Mouse (Mus musculus): ENCODE measurements around the gene Dnase1l3. TPM values are rescaled to one million over a fixed set of nuclear protein-coding genes. Genes with fewer than 3 reads are reported as not detected.

The Dnase1l3 gene
- polyA plus RNA-seq, 1 experiment from 2014 or later, result not detected

DNA sequence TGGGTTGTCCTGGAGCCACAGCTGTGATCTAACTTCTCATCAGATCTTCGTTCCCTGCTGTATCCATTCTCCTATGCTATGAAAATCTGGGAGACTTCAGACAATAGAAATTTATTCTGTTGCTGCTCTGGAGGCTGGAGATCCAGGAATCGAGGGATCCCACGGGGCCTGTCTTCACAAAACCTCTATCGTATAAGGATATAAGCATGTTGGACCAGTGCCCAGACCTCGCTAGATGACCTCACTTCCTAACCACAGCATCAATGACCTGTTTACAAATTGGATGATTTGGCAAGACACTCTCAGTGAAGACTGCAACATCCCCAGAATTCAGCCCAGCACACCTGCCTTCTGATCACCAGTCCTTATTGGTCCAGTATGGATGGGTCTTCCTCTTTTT lies 32.7 kb downstream of the Dnase1l3 start:
- Histone ChIP-seq H3K4me3 (no peak overlapping the region), H3K27me3 (ENCODE audit: insufficient read depth, poor library complexity, severe bottlenecking) (no peaks in the 10 kb centered on the region), H3K27ac (no peak overlapping the region), H3K4me1 (peaks cover 23% of the 10 kb centered on the region), H3K9me3 (no peaks in the 10 kb centered on the region), H3K36me3 (no peaks in the 10 kb centered on the region)
- 65% methylated on average over 5 of the region's 5 CpGs for whole genome bisulfite sequencing
- DNase-seq (ENCODE audit: low spot score), result no peak

DNA sequence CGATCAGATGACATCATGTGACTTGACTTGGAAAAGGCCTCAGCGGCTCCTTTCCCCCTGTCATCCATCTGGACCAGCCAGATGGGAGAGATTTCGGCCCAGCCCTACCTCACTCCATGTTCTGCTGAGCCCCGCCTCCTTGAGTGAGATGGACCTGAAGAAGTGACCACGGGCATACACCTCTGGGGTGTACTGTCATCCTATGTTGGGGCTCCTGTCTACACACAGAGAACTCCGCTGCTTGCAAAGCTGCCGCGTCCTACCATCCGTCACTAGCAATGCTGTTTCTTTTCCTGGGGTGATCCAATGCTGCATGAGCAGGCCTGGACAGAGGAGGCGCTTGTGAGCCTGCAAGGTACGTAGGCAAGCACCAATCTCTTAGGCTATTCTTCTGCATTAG lies 33.8 kb downstream of the Dnase1l3 start:
- 52% methylated on average over 11 of the region's 11 CpGs for WGBS
- H3K9me3 ChIP-seq, result no peaks in the 10 kb centered on the region
- H3K4me3 ChIP-seq, result no peak overlapping the region
- no peaks in the 10 kb centered on the region for H3K27me3 ChIP-seq (ENCODE audit: insufficient read depth, poor library complexity, severe bottlenecking)
- peaks cover 31% of the 10 kb centered on the region for H3K4me1 ChIP-seq
- no peaks in the 10 kb centered on the region for H3K36me3 ChIP-seq
- no peak overlapping the region for H3K27ac ChIP-seq
- no peak for DNase-seq (ENCODE audit: low spot score)

DNA sequence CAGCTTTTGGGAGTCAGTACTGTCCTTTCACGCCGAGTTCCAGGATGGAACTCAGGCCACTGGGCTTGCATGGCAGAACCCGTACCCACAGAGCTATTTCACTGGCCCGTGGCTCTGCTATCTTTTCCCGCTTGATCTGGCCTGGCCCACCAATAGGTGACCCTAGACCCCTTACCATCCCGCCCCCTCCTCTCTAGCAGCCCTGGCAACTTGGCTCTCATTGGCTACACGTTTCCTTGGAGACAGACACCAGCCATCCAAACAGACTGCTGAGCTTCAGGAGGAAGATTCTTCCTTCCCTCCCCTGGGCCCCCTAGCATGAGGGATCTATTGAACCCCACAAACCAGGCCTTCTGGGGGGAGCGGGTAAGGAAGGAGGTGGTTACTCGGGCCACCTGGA lies 37.3 kb downstream of the Dnase1l3 start, which contains the start of gene Gm45521:
Gm45521 (plus strand) TSS at position 240 of the 400 bp plus-strand sequence.
- H3K4me1 ChIP-seq, result peaks cover 62% of the 10 kb centered on the region

DNA sequence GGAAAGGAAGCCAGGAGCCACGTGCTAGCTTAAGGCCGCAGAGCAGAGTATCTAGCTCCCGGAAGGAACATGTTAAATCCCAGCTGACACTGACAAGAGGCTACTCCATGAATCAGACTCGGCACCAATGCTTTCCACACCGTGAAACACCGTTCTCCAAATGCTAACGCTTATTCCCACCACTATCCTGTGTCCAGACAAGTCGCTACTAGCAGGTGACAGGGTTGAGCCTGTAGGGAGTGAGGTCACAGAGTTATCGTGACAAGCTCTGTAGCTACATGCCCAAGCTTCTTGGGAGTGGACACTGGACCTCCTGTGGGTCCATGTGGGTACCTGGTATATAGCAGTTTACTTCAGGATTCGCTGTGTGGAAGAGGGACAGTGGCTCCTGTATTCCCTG lies 37.9 kb downstream of the Dnase1l3 start:
- H3K36me3 ChIP-seq, result peaks cover 3% of the 10 kb centered on the region; the same call in 1 of the 2 replicates
- H3K4me3 ChIP-seq, result no peak overlapping the region
- H3K27me3 ChIP-seq (ENCODE audit: insufficient read depth, poor library complexity, severe bottlenecking), result no peaks in the 10 kb centered on the region
- DNase-seq (ENCODE audit: low spot score), result no peak
- peaks cover 66% of the 10 kb centered on the region for H3K4me1 ChIP-seq
- H3K27ac ChIP-seq, result peak overlapping the region; percentile 18; the same call in 1 of the 2 replicates
- no peaks in the 10 kb centered on the region for H3K9me3 ChIP-seq
- WGBS, result 70% methylated on average over 10 of the region's 10 CpGs

More for the DNA sequence above, 37.3 kb downstream of the Dnase1l3 start, which contains the start of gene Gm45521:
- 46% methylated on average over 9 of the region's 9 CpGs for WGBS
- H3K36me3 ChIP-seq, result no peaks in the 10 kb centered on the region
- H3K27ac ChIP-seq, result peak within 1 kb of the TSS; percentile 63
- no peak for DNase-seq (ENCODE audit: low spot score)
- H3K27me3 ChIP-seq (ENCODE audit: insufficient read depth, poor library complexity, severe bottlenecking), result no peaks in the 10 kb centered on the region
- no peak within 1 kb of the TSS for H3K4me3 ChIP-seq
- H3K9me3 ChIP-seq, result no peaks in the 10 kb centered on the region

DNA sequence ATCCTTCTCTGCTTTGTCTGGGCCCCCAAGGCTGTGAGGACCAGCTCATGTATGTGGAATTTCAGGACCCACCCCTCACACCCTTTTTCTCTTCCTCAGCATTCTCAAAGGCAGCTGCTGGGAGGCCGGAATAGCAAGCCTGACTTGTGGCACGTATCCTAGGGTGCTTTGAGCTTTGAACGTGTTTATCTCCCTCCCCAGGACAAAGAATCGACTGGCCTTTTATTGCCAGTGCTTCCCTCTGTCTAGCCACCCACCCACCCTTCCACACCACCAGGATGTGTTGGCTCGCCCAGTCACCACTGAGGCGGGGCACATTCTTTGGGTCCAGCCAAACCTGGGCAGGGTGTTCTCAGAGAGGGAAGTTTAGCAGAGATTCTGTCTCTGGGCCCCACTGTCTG lies 40.3 kb downstream of the Dnase1l3 start:
- no peaks in the 10 kb centered on the region for H3K9me3 ChIP-seq
- 22% methylated on average over 6 of the region's 6 CpGs for WGBS
- no peak for DNase-seq (ENCODE audit: low spot score)
- H3K27me3 ChIP-seq (ENCODE audit: insufficient read depth, poor library complexity, severe bottlenecking), result no peaks in the 10 kb centered on the region
- H3K4me3 ChIP-seq, result no peak overlapping the region
- peaks cover 58% of the 10 kb centered on the region for H3K4me1 ChIP-seq
- peak overlapping the region; percentile 89 for H3K27ac ChIP-seq
- peaks cover 26% of the 10 kb centered on the region for H3K36me3 ChIP-seq

DNA sequence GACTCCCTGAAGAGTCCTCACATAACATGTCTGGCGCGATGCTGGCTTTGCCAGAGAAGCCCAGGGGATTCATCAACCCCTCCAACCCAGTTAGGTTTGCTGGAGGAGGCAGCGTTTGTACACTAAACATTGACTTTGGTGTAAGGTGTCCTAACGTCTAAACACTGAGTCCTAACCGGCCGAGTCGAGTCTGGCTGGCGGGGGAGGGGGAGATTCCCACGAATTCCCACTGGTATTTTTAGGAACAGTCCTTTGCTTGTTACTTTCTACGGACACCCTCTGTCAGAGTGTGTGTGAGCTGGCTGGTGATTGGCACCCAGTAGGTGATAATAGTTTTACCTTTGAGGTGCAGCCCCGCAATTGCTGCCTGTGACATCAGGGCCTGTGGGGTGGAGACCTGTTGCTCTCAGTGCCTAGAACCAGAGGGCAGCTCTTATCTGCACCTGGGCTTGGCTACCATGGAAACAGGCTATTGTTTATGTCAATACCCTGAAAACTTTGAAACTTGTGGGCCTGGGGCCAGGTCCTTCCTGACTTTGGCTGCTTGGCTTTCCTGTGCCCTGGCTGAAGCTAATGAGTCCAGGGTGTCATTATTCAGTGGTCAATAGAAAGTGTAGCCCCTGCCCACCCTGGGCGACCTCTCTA lies 41.6 kb downstream of the Dnase1l3 start:
- peak overlapping the region; percentile 89 for H3K27ac ChIP-seq
- H3K4me3 ChIP-seq, result peak overlapping the region; percentile 15; the same call in 1 of the 2 replicates
- 7% methylated on average over 12 of the region's 12 CpGs for WGBS
- peaks cover 53% of the 10 kb centered on the region for H3K4me1 ChIP-seq
- peaks cover 37% of the 10 kb centered on the region for H3K36me3 ChIP-seq
- no peaks in the 10 kb centered on the region for H3K27me3 ChIP-seq (ENCODE audit: insufficient read depth, poor library complexity, severe bottlenecking)
- H3K9me3 ChIP-seq, result no peaks in the 10 kb centered on the region
- peak; percentile 92 for DNase-seq (ENCODE audit: low spot score)

- H3K4me3 ChIP-seq, result no peak overlapping the region
- H3K36me3 ChIP-seq, result peaks cover 37% of the 10 kb centered on the region
- peaks cover 39% of the 10 kb centered on the region for H3K4me1 ChIP-seq
- WGBS, result 88% methylated on average over 9 of the region's 9 CpGs
- no peak for DNase-seq (ENCODE audit: low spot score)
- H3K27ac ChIP-seq, result no peak overlapping the region
- no peaks in the 10 kb centered on the region for H3K9me3 ChIP-seq
- no peaks in the 10 kb centered on the region for H3K27me3 ChIP-seq (ENCODE audit: insufficient read depth, poor library complexity, severe bottlenecking)
These were observed 43.1 kb downstream of the Dnase1l3 start for GRCm38 (mm10) chr14:7951234-7951633.

DNA sequence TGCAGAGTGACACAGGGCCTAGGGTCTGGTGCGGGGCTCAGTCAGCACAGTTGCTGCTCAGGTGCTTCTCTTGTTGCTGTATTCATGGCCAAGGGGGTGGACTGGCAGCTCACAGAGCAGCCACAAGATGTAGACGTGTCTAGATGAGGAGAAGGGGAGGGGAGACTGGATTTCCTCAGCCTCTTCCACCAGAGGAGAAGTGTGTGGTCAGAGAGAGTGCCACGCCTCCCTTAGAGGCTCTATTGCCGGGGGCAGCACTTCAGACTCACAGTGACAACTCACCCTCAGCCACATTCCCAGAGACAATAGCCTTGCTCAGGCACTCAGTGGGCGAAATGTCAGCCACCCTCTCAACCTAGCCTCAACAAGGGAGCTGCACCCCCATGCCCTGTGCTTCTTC lies 49.1 kb downstream of the Dnase1l3 start:
- no peaks in the 10 kb centered on the region for H3K27me3 ChIP-seq (ENCODE audit: insufficient read depth, poor library complexity, severe bottlenecking)
- H3K4me1 ChIP-seq, result peaks cover 39% of the 10 kb centered on the region
- DNase-seq (ENCODE audit: low spot score), result no peak
- H3K9me3 ChIP-seq, result no peaks in the 10 kb centered on the region
- H3K4me3 ChIP-seq, result no peak overlapping the region
- 61% methylated on average over 5 of the region's 5 CpGs for WGBS
- H3K27ac ChIP-seq, result peak overlapping the region; percentile 59
- peaks cover 64% of the 10 kb centered on the region for H3K36me3 ChIP-seq

GRCm38 (mm10) chr14:7944349-7945039 lies 49.9 kb downstream of the Dnase1l3 start:
- DNase-seq (ENCODE audit: low spot score), result no peak
- 59% methylated on average over 8 of the region's 8 CpGs for WGBS
- peak overlapping the region; percentile 57 for H3K27ac ChIP-seq
- peaks cover 63% of the 10 kb centered on the region for H3K36me3 ChIP-seq
- peaks cover 39% of the 10 kb centered on the region for H3K4me1 ChIP-seq
- H3K9me3 ChIP-seq, result no peaks in the 10 kb centered on the region
- no peaks in the 10 kb centered on the region for H3K27me3 ChIP-seq (ENCODE audit: insufficient read depth, poor library complexity, severe bottlenecking)
- H3K4me3 ChIP-seq, result no peak overlapping the region

- Histone ChIP-seq H3K4me3 (no peak overlapping the region), H3K4me1 (peaks cover 39% of the 10 kb centered on the region), H3K27ac (peak overlapping the region; percentile 57; the same call in 1 of the 2 replicates), H3K9me3 (no peaks in the 10 kb centered on the region), H3K27me3 (ENCODE audit: insufficient read depth, poor library complexity, severe bottlenecking) (no peaks in the 10 kb centered on the region), H3K36me3 (peaks cover 62% of the 10 kb centered on the region)
- 78% methylated on average over 3 of the region's 3 CpGs for WGBS
- DNase-seq (ENCODE audit: low spot score), result no peak
These were observed 50.6 kb downstream of the Dnase1l3 start for GRCm38 (mm10) chr14:7943801-7944135.

DNA sequence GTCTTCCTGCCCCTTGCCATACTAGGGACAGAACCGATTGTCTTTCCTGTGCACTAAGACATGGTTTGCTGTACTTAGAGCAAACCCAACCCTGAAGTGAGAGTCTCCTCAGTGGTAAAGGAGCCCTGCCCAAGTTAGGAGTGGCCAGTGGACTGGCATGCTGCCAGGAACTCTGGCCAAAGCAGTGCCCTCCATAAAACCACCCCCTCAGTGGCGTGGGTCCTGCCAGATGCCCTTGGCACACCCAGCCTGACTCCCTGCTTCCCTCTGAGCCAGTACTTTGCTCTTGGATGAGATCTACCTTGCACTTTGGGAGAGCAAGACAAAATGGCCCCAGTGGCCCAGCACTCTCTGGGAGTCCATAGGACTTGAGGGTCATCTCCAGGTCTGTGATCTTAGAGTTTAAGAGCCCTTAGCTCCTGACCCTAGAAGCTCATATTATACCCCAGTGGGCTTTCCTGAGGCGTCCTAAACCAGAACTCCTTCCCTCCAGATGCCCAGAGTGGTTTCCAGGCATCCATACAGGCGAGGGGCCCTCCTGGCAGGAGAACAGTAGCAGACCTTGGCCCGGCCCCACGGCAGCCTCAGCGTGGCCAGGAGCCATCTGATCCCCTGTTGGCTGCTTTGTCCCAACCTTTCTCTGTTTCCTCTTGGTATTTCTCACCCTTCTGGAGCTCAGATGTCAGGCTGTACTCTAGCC lies 51.1 kb downstream of the Dnase1l3 start:
- Histone ChIP-seq H3K9me3 (no peaks in the 10 kb centered on the region), H3K4me3 (no peak overlapping the region), H3K27me3 (ENCODE audit: insufficient read depth, poor library complexity, severe bottlenecking) (no peaks in the 10 kb centered on the region), H3K27ac (0 out of 2 replicates have a peak overlapping the region, but pooled peaks have one; percentile 4), H3K4me1 (peaks cover 39% of the 10 kb centered on the region), H3K36me3 (peaks cover 57% of the 10 kb centered on the region)
- 83% methylated on average over 7 of the region's 7 CpGs for WGBS
- DNase-seq (ENCODE audit: low spot score), result no peak

DNA sequence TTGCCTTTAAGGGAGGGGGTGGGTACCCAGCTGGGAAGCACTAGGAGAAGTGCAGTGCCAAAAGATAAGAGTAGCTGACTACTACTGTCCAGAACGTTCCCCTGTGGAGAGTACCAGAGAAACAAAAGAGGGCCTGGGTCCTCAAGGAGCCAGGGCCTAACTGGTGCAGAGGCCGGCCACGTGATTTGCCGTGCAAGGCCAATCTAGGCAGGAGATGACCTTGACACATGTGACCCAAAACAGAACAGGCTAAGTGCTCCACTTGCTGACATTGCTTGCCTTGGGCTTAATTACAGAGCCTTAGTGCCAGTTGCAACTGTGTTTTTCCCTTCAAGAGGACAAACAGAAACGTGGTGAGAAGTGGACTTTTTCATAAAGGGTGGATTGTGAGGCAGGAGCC lies 53.0 kb downstream of the Dnase1l3 start:
- WGBS, result 54% methylated on average over 5 of the region's 5 CpGs
- Histone ChIP-seq H3K4me1 (peaks cover 43% of the 10 kb centered on the region), H3K27ac (peak overlapping the region; percentile 37; the same call in 1 of the 2 replicates), H3K9me3 (no peaks in the 10 kb centered on the region), H3K36me3 (peaks cover 57% of the 10 kb centered on the region), H3K4me3 (no peak overlapping the region), H3K27me3 (ENCODE audit: insufficient read depth, poor library complexity, severe bottlenecking) (no peaks in the 10 kb centered on the region)
- no peak for DNase-seq (ENCODE audit: low spot score)
